Mouse (Mus musculus) heart, adult 2 months (tissue): ENCODE results near the gene Tnni2. TPM values are rescaled to one million over a fixed set of nuclear protein-coding genes. Genes with fewer than 3 reads are reported as not detected.

Source experiments
- DNase-seq, 2 experiments: peaks; one replicate each; pipeline ENCODE4 v3.0.0; 2021
- H3K27ac ChIP-seq: fragments of 200-600 bp; 2 replicates; pipeline ENCODE4 v1.8.1; 2022
- H3K27me3 ChIP-seq: fragments of 200-500 bp; 2 replicates; pipeline ENCODE4 v1.6.1; 2012; ENCODE audit warnings: mild to moderate bottlenecking, low read length, inconsistent platforms, mixed read lengths; ENCODE audit not compliant: control insufficient read depth, insufficient read depth
- H3K36me3 ChIP-seq: fragments of 200-500 bp; 2 replicates; pipeline ENCODE4 v1.6.1; 2012; ENCODE audit warnings: low read length, inconsistent platforms; ENCODE audit not compliant: control insufficient read depth, insufficient read depth
- H3K4me1 ChIP-seq: fragments of 200-500 bp; 2 replicates; pipeline ENCODE4 v1.6.1; 2011; ENCODE audit warnings: low read length; ENCODE audit not compliant: control insufficient read depth, insufficient read depth
- H3K4me3 ChIP-seq: fragments of 200-600 bp; 2 replicates; pipeline ENCODE4 v1.8.1; 2022
- H3K79me2 ChIP-seq: fragments of 200-500 bp; replicated peaks from 2 replicates; pipeline ENCODE4 v1.6.1; 2012; ENCODE audit warnings: mild to moderate bottlenecking, inconsistent platforms, low read length, moderate library complexity, mixed read lengths; ENCODE audit not compliant: control insufficient read depth, insufficient read depth
- H3K9ac ChIP-seq: fragments of 200-500 bp; 2 replicates; pipeline ENCODE4 v1.6.1; 2012; ENCODE audit warnings: low read depth, mild to moderate bottlenecking, control low read depth, inconsistent platforms, low read length, mixed read lengths
- CTCF ChIP-seq: fragments of 200-600 bp; IDR thresholded peaks from 2 replicates; pipeline ENCODE4 v1.8.1; 2022; ENCODE audit warnings: antibody characterized with exemption, mild to moderate bottlenecking, moderate library complexity
- EP300 ChIP-seq: fragments of 200-500 bp; IDR thresholded peaks from 2 replicates; pipeline ENCODE4 v1.6.1; 2011; ENCODE audit warnings: low read depth, low read length, control low read depth; ENCODE audit not compliant: insufficient read depth
- POLR2A ChIP-seq: fragments of 200-500 bp; IDR thresholded peaks from 2 replicates; pipeline ENCODE4 v1.6.1; 2011; ENCODE audit warnings: mild to moderate bottlenecking, low read depth, low read length, control low read depth; ENCODE audit not compliant: insufficient read depth
- WGBS: fragments of 180-500 bp; shearing (Covaris S2); methylation state at CpG from one replicate; pipeline ENCODE4 v1.1.7; 2018; 5-methylcytosine and 5-hydroxymethylcytosine counted together
- intact Hi-C: fragments of 180-260 bp; cut with DNase I; formaldehyde crosslinking; loops from one replicate; pipeline ENCODE4 v1.15.1; 2025
- polyA plus RNA-seq: library from polyadenylated mRNA; depleted of rRNA; stranded (reverse); fragments of >200 nt; gene quantifications from 2 replicates; pipeline ENCODE4 v1.2.3, GENCODE M21; 2012
- total RNA-seq, 2 experiments: library from RNA; stranded (reverse); gene quantifications; 2 replicates each; pipeline ENCODE4 v1.2.3; 2021

Gene Tnni2
- total and polyA plus RNA-seq, 3 experiments: 2.7 to 7.5 (median 3.0) TPM

DNA sequence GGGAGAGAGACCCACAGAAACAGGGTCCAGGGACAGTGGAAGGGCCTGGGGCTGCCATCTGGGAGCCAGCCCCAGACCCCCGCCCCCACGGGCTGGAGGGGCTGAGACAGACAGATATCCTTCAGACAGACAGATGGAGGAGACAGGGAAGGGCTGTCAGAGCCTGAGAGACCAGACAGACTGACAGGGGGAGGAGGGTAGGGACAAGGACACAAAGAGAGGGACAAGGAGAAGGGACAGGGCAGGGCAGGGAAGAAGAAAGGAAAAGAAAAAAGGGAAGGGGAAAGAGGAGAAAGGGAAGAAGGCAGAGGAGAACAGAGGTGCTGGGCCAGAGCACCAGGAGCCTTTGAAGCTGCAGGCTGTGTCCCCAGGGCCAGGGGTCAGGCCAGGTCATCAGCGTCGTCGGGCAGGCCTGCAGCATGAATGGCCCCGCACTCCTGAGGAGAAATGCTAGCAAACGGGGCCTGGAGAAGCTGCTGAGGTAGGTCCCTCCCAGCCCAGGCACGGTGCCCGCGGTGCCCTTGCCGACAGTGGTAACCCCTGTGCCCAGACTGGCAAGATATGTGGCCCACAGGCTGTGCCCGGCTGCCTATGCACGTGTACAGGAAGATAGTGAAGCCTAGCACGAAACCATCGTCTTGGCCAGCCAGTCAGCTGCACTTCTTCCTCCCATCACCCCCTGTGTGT lies 30.4 kb downstream of the Tnni2 start:
- Histone ChIP-seq H3K27me3 (no peaks in the 10 kb centered on the region), H3K9ac (peak overlapping the region; percentile 21; the same call in 1 of the 2 replicates), H3K27ac (peak overlapping the region; percentile 75), H3K4me3 (no peak overlapping the region), H3K4me1 (peaks cover 23% of the 10 kb centered on the region), H3K79me2 (no peaks in the 10 kb centered on the region), H3K36me3 (no peaks in the 10 kb centered on the region)
- intact Hi-C loops: no loop called here
- peak; percentile 66 to 77 for DNase-seq
- TF ChIP-seq EP300 (peak; percentile 70; the same call in 1 of the 2 replicates), POLR2A (0 out of 2 replicates have a peak, but pooled peaks have one; percentile 10), CTCF (no peak)
- 36% methylated on average over 15 of the region's 15 CpGs for WGBS

DNA sequence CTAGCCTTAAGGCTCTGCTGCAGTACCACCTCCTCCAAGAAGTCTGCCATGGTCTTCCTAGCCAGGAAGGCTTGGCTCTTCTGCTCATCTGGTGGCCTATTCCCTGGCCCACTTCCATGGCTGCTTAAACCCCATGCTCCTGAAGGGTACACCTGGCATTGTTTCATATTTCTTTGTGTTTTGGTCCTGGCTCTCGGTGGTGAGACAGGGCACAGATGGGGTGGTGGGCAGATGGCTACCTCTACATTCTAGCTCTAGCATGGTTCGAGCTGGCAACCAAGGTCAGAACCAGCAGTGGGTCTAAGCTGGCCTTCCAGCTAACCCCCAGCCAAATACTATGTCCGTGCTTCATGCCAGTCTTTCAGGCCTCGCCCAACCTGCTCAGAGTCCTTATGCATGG lies 31.3 kb downstream of the Tnni2 start:
- H3K4me3 ChIP-seq: no peak overlapping the region
- H3K27ac ChIP-seq: peak overlapping the region; percentile 75
- H3K9ac ChIP-seq: no peak overlapping the region

DNA sequence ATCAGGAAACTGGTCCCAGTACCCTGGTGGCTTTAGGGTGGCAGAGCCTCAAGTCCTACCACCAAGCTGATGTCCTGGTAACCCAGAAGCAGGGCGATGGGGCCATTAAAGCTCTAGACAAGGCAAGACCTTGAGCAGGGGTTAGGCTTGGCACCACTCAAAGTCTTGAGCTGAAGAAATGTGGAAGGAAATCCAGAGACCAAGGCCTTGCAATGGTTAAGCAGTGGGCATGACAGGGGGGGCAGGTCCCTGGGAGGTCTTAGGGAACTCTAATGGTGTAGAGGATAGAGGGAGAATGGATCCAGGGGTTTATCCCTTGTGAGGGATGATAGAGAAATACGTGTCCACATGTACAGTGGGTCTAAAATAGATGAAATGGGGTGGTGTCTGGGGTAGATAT lies 31.9 kb downstream of the Tnni2 start:
- H3K79me2 ChIP-seq: no peaks in the 10 kb centered on the region

More for the DNA sequence above, 31.3 kb downstream of the Tnni2 start:
- peak in 1 of 2 experiments; percentile 20 for DNase-seq
- Histone ChIP-seq H3K27me3 (no peaks in the 10 kb centered on the region), H3K79me2 (no peaks in the 10 kb centered on the region), H3K4me1 (peaks cover 23% of the 10 kb centered on the region), H3K36me3 (no peaks in the 10 kb centered on the region)
- WGBS: 91% methylated on average over 4 of the region's 4 CpGs
- intact Hi-C loops: no loop called here
- TF ChIP-seq POLR2A (no peak), EP300 (no peak), CTCF (no peak)

GRCm38 (mm10) chr7:142474799-142475198 lies 33.2 kb downstream of the Tnni2 start:
- H3K27ac ChIP-seq: peak overlapping the region; percentile 80
- peak; percentile 74 to 80 for DNase-seq
- WGBS: 67% methylated on average over 14 of the region's 14 CpGs
- no peaks in the 10 kb centered on the region for H3K79me2 ChIP-seq
- no peak; the same call in 1 of the 2 replicates for TF ChIP-seq POLR2A
- TF ChIP-seq EP300: no peak
- no peak for TF ChIP-seq CTCF
- H3K4me1 ChIP-seq: peaks cover 23% of the 10 kb centered on the region
- no peaks in the 10 kb centered on the region for H3K27me3 ChIP-seq
- peak overlapping the region; percentile 41 for H3K4me3 ChIP-seq
- peak overlapping the region; percentile 51 for H3K9ac ChIP-seq
- H3K36me3 ChIP-seq: no peaks in the 10 kb centered on the region
- intact Hi-C loops: loop anchor here (5.0 kb wide), 1 partner anchor 32 kb away; the partner anchor contains the start of gene Tnni2

More for the DNA sequence above, 31.9 kb downstream of the Tnni2 start:
- peak; percentile 5 to 19 for DNase-seq
- WGBS: 90% methylated on average over 2 of the region's 2 CpGs
- no peak overlapping the region for H3K4me3 ChIP-seq
- H3K36me3 ChIP-seq: no peaks in the 10 kb centered on the region
- intact Hi-C loops: no loop called here
- H3K27ac ChIP-seq: no peak overlapping the region
- peaks cover 23% of the 10 kb centered on the region for H3K4me1 ChIP-seq
- TF ChIP-seq POLR2A: no peak
- no peak for TF ChIP-seq EP300
- no peak for TF ChIP-seq CTCF
- H3K27me3 ChIP-seq: no peaks in the 10 kb centered on the region
- no peak overlapping the region for H3K9ac ChIP-seq

DNA sequence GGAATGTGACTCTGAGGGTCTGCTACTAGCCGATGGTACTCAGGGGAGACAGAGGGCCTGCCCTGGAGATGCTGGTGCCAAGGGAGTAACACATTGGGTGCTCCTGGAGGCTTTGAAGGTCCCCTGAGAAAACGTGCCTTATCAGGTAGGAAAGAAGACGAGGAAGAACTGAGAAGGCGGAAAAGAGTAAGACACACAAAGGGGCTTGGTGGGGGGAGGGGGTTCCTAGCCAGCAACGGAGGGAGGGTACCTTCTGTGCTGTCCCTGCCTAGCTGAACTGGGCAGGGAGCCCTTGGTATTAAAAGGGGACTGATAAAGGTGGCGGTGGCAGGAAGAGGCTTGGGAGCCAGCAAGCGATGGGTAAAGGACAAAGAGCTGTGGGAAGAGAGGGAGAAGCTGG lies 34.0 kb downstream of the Tnni2 start:
- peaks cover 17% of the 10 kb centered on the region for H3K4me1 ChIP-seq
- H3K4me3 ChIP-seq: peak overlapping the region; percentile 41
- 31% methylated on average over 7 of the region's 7 CpGs for WGBS
- H3K9ac ChIP-seq: peak overlapping the region; percentile 51
- H3K27ac ChIP-seq: peak overlapping the region; percentile 80
- H3K79me2 ChIP-seq: no peaks in the 10 kb centered on the region
- TF ChIP-seq EP300: no peak
- no peak for TF ChIP-seq CTCF
- peak; percentile 45; the same call in 1 of the 2 replicates for TF ChIP-seq POLR2A
- DNase-seq: peak; percentile 33 to 34
- no peaks in the 10 kb centered on the region for H3K27me3 ChIP-seq
- no peaks in the 10 kb centered on the region for H3K36me3 ChIP-seq
- intact Hi-C loops: loop anchor here (5.0 kb wide), 1 partner anchor 33 kb away; the partner anchor contains the start of gene Tnni2

- intact Hi-C loops: loop anchor here (5.0 kb wide), 1 partner anchor 34 kb away; the partner anchor contains the start of gene Tnni2
- peaks cover 13% of the 10 kb centered on the region for H3K4me1 ChIP-seq
- peak overlapping the region; percentile 41 for H3K4me3 ChIP-seq
Measured at GRCm38 (mm10) chr7:142476271-142476670, 34.7 kb downstream of the Tnni2 start.

More at GRCm38 (mm10) chr7:142476271-142476670, 34.7 kb downstream of the Tnni2 start:
- WGBS: 74% methylated on average over 5 of the region's 5 CpGs
- peak overlapping the region; percentile 80 for H3K27ac ChIP-seq
- no peak for TF ChIP-seq EP300
- no peak for TF ChIP-seq POLR2A
- no peak for TF ChIP-seq CTCF
- peak overlapping the region; percentile 51 for H3K9ac ChIP-seq
- no peaks in the 10 kb centered on the region for H3K27me3 ChIP-seq
- no peaks in the 10 kb centered on the region for H3K36me3 ChIP-seq
- DNase-seq: peak in 1 of 2 experiments; percentile 5
- H3K79me2 ChIP-seq: no peaks in the 10 kb centered on the region
